Mouse (Mus musculus) left cerebral cortex, postnatal 36 days (tissue): ENCODE measurements around the gene Mgp. TPM values are rescaled to one million over a fixed set of nuclear protein-coding genes. Genes with fewer than 3 reads are reported as not detected.

Source experiments
- DNase-seq, 2 experiments: peaks; one replicate each; pipeline ENCODE4 v3.0.0; 2021 to 2022; ENCODE audit warnings: low spot score in 2 of 2, mixed read lengths in 1 of 2
- intact Hi-C: fragments of 180-260 bp; cut with DNase I; formaldehyde crosslinking; loops from one replicate; pipeline ENCODE4 v1.15.1; 2025
- total RNA-seq, 2 experiments: library from RNA; stranded (reverse); gene quantifications; 2 replicates each; pipeline ENCODE4 v1.2.3; 2021

Gene Mgp
- total RNA-seq, 2 experiments from 2014 or later: 38.0 to 47.7 TPM

GRCm38 (mm10) chr6:136824987-136825386, 50.6 kb downstream of the Mgp start:
- intact Hi-C loops: no loop called here
- no peak for DNase-seq

Other genes starting within 250 kb of the Mgp start
- not detected for gene Plbd1, start 213.9 kb downstream of the Mgp start, total RNA-seq
- gene Gucy2c, start 94.1 kb downstream of the Mgp start, total RNA-seq: under 1 TPM; 0.32 to 0.39 TPM
- 10 to 100 TPM in 1 of 2 experiments, 1 to 10 TPM in 1; 9.2 to 11.7 TPM for gene Hist4h4, start 71.4 kb downstream of the Mgp start, total RNA-seq
- 10 to 100 TPM; 55.2 to 67.5 TPM for gene H2afj, start 67.6 kb downstream of the Mgp start, total RNA-seq
- 1 to 10 TPM; 3.5 to 4.7 TPM for gene BC049715, start 48.2 kb downstream of the Mgp start, total RNA-seq
- 100 to 1,000 TPM; 122 to 125 TPM for gene Wbp11, start 47.6 kb downstream of the Mgp start, total RNA-seq
- 1 to 10 TPM; 3.6 to 5.6 TPM for gene Smco3, start 40.4 kb downstream of the Mgp start, total RNA-seq
- not detected for gene Art4, start 18.1 kb downstream of the Mgp start, total RNA-seq
- gene Erp27, start 46.4 kb upstream of the Mgp start, total RNA-seq: not detected
- 1 to 10 TPM in 1 of 2 experiments, under 1 TPM in 1; 0.68 to 2.6 TPM for gene Pde6h, start 48.0 kb upstream of the Mgp start, total RNA-seq
- 10 to 100 TPM in 1 of 2 experiments, 1 to 10 TPM in 1; 8.9 to 11.0 TPM for gene Arhgdib, start 66.1 kb upstream of the Mgp start, total RNA-seq